Mouse (Mus musculus): ENCODE results near the gene Lhx5.

DNA sequence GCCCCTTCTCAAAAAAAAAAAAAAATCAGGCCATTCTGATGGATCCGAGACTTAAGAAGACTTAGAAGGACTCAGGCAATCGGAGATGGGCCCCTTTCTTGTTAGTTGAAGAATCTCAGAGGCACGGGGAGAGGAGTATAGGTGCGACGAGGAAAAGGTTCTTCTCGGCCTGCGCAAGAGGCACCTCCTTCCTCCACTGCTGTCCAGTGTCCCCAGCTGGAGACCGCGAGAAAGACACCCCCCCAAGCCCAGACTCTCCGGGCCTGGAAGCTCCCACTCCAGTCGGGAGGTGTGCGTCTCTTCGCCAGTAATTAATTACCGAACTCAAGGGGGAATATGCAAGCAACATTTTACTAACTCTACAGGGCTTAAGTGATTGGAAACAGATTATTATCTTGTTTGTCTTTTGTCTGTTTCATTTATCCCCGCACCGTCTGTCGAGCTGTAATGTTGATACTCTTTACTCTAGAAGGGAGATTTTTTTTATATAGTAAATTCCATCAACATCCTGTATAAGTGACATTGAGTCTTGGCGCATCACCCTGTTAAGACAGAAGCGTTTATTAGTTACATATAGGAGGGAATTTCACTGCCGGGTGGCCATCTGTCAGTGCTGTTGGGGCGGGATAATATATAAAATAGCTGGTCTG is 3.2 kb upstream of the Lhx5 start:
- TF ChIP-seq CTCF (IDR thresholded peaks at IDR 0.05; ENCODE audit: control insufficient read depth, insufficient read depth, low read length), result no peak
- TF ChIP-seq POLR2A (IDR thresholded peaks at IDR 0.05; ENCODE audit: borderline replicate concordance, control insufficient read depth, low read depth, low read length), result no peak
